Mouse (Mus musculus) C3H10T1/2 (cell line): Measurements from ENCODE around the gene 2510002D24Rik. TPM values are rescaled to one million over a fixed set of nuclear protein-coding genes. Genes with fewer than 3 reads are reported as not detected.

Experiments
- polyA plus RNA-seq, 2 experiments: library from polyadenylated mRNA; unstranded; fragments of >200 nt; fragmentation: generic; extraction: Trizol; gene quantifications; one replicate each; pipeline ENCODE4 v1.2.1; 2012; ENCODE audit warnings: missing spikeins in 2 of 2

Gene 2510002D24Rik
- 1 to 10 TPM; 2.7 to 8.8 TPM for polyA plus RNA-seq

DNA sequence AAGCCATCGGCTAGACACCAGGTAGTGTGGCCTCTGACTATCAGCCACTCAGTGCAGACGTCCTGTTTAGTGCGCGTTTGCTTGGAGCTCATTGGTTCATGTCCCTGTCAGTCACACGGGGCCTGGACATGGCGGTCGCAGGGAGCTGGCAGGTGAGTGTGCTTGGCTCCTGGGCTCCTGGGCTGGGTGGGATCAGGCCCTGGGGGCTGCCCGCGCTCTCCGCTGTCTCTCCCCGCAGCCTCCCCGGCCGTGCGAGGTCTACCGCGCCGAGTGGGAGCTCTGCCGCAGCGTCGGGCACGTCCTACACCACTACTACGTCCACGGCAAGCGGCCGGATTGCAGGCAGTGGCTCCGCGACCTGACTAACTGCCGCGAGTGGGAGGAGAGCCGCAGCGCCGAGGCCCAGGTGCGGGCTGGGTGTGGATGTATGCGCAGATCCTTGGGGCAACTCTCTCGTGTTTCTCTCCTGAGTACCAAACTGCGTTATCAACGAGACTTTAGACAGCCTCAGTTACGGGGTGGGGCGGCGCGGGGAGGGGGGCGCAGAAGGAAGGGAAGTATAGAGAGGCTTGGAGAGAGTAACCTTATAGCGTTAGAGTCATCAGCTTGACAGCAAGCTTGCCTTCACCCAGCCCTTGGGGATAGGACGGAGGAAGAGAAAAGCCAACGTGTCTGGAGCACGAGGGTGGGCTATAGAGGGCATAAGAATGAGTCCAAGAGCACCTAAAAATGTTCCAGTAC is at the start of gene 2510002D24Rik, which contains the start of gene Gm28539:
Gene 2510002D24Rik, plus strand, starts transcription at position 111 of the 741 bp plus-strand sequence.
Gene Gm28539, plus strand, starts transcription at position 117 of the 741 bp plus-strand sequence.

GRCm38 (mm10) chr16:18811468-18812384 is 24.7 kb upstream of the 2510002D24Rik start, which contains the start of the genes Ufd1 and Cdc45:
TSS of gene Ufd1 (plus strand) at chr16:18811779.
TSS of gene Cdc45 (minus strand) at chr16:18811987.

GRCm38 (mm10) chr16:18876442-18877308 is 40.3 kb downstream of the 2510002D24Rik start, which contains the start of the genes Mrpl40 and Hira:
TSS of gene Mrpl40 (minus strand) at chr16:18876862.
TSS of gene Hira (plus strand) at chr16:18877037.

Other genes starting within 250 kb of the 2510002D24Rik start
- 10 to 100 TPM; 31.9 to 75.7 TPM for gene Tbx1, start 245.9 kb upstream of the 2510002D24Rik start, polyA plus RNA-seq
- gene Gp1bb, start 214.2 kb upstream of the 2510002D24Rik start, polyA plus RNA-seq = 10 to 100 TPM in 1 of 2 experiments, 1 to 10 TPM in 1; 7.4 to 14.7 TPM
- 10 to 100 TPM in 1 of 2 experiments, 1 to 10 TPM in 1; 2.5 to 14.2 TPM for gene Gm49601, start 210.2 kb upstream of the 2510002D24Rik start, polyA plus RNA-seq
- 10 to 100 TPM; 56.1 to 93.6 TPM for gene Sept5, start 206.6 kb upstream of the 2510002D24Rik start, polyA plus RNA-seq
- gene Cldn5, start 59.7 kb upstream of the 2510002D24Rik start, polyA plus RNA-seq = not detected
- gene Ufd1, start 24.8 kb upstream of the 2510002D24Rik start, polyA plus RNA-seq = 10 to 100 TPM in 1 of 2 experiments, 1 to 10 TPM in 1; 5.7 to 31.1 TPM
- 10 to 100 TPM; 12.4 to 23.8 TPM for gene Cdc45, start 24.6 kb upstream of the 2510002D24Rik start, polyA plus RNA-seq
- gene Gm28539, start within 50 bp of the 2510002D24Rik start, polyA plus RNA-seq = not detected
- 10 to 100 TPM; 39.1 to 44.0 TPM for gene Mrpl40, start 40.3 kb downstream of the 2510002D24Rik start, polyA plus RNA-seq
- 10 to 100 TPM; 10.8 to 26.7 TPM for gene Hira, start 40.5 kb downstream of the 2510002D24Rik start, polyA plus RNA-seq